Comparison of ENCODE assay signal across 31 mouse cellular contexts in the genomic region with DNA sequence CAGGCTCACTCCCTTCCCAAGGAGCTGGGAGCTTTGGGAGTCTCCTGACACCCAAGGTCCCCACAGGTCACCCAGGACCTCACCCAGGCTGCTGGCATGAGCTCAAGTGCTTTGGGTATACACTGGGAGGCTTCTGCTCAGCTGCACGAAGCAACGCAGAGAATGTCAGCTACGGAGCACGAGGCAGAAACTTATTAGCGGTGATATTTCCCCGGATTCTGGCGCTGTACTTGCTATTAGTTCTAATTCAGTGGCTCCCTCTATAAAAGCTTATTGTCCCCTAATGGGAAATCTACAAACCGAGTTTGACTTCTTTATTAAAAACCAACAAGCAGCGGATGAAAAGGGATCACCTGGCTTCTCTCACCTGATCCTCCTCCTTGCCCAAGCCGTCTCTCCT. TPM values are rescaled to one million over a fixed set of nuclear protein-coding genes. Genes with fewer than 3 reads are reported as not detected.
DNase-seq lines count a peak whose midpoint lies in the region; ATAC-seq and TF ChIP-seq lines count a peak whose summit lies in the region.
"Had no signal": no experiment of that assay in that cellular context is flagged by ENCODE, and none has a peak within 500 bp of the region (broad histone marks: within the 10 kb centered on the region; RNA-seq: fewer than 3 reads in every experiment).

No protein-coding gene starts in this region.

- no peaks in the 10 kb centered on the region; the same call in 1 of the 2 replicates for H3K27me3 ChIP-seq in hindbrain, embryonic 12.5 days
- H3K27me3 ChIP-seq in hindbrain, embryonic 10.5 days (ENCODE audit: insufficient read depth, poor library complexity, severe bottlenecking), result peaks cover 11% of the 10 kb centered on the region
- no peaks in the 10 kb centered on the region for H3K27me3 ChIP-seq in neural tube, embryonic 13.5 days
- H3K27me3 ChIP-seq in hindbrain, postnatal 0 days (ENCODE audit: insufficient read depth, low read length), result no peaks in the 10 kb centered on the region
- H3K27me3 ChIP-seq: liver, embryonic 13.5 days had no signal

- H3K4me2 ChIP-seq in hindbrain, embryonic 12.5 days (replicated peaks), result no peak overlapping the region
- H3K4me2 ChIP-seq in neural tube, embryonic 13.5 days, result peak overlapping the region; percentile 14; the same call in 1 of the 2 replicates
- H3K4me2 ChIP-seq in hindbrain, postnatal 0 days (ENCODE audit: low read depth, low read length), result no peak overlapping the region
- H3K4me2 ChIP-seq: embryonic facial prominence, embryonic 13.5 days; limb, embryonic 15.5 days; liver, embryonic 13.5 days had no signal

- no peak overlapping the region for H3K4me3 ChIP-seq in hindbrain, embryonic 12.5 days
- H3K4me3 ChIP-seq in hindbrain, embryonic 10.5 days, result no peak overlapping the region
- H3K4me3 ChIP-seq in neural tube, embryonic 13.5 days, result no peak overlapping the region
- no peak overlapping the region for H3K4me3 ChIP-seq in hindbrain, postnatal 0 days (ENCODE audit: low read length)
- H3K4me3 ChIP-seq: embryonic facial prominence, embryonic 13.5 days; forebrain, embryonic 10.5 days; limb, embryonic 10.5 days; limb, embryonic 15.5 days; liver, embryonic 13.5 days had no signal

- H3K27ac ChIP-seq in hindbrain, embryonic 12.5 days, result 0 out of 2 replicates have a peak overlapping the region, but pooled peaks have one; percentile 30
- no peak overlapping the region for H3K27ac ChIP-seq in hindbrain, embryonic 10.5 days
- H3K27ac ChIP-seq in neural tube, embryonic 13.5 days (replicated peaks), result peak overlapping the region; percentile 80
- no peak overlapping the region for H3K27ac ChIP-seq in hindbrain, postnatal 0 days
- H3K27ac ChIP-seq: embryonic facial prominence, embryonic 13.5 days; forebrain, embryonic 10.5 days; limb, embryonic 10.5 days; limb, embryonic 15.5 days; liver, embryonic 13.5 days; stomach, postnatal 0 days had no signal

- no peak for DNase-seq in hindbrain, embryonic 10.5 days (ENCODE audit: low spot score)
- DNase-seq in neural tube, embryonic 10.5 days (ENCODE audit: extremely low spot score, low spot score), result no peak
- DNase-seq in hindbrain, postnatal 0 days (ENCODE audit: low spot score), result peak; percentile 57
- peak; percentile 42 for DNase-seq in retina, postnatal 1 day
- DNase-seq in lung, postnatal 25 days (ENCODE audit: low spot score), result no peak
- no peak for DNase-seq in lung, postnatal 4 days
- DNase-seq: adrenal gland, adult 8-10 months; cerebellum, adult 11 months; cerebellum, adult 9-11 months; gastrocnemius, postnatal 14 days; kidney, adult 9 months; kidney, postnatal 10 days; layer of hippocampus, adult 9-11 months; liver, embryonic 13.5 days; lung, adult 18-20 months; right cerebral cortex, postnatal 4 days; thymus, adult 18-20 months; thymus, postnatal 36 days had no signal

- no peak for TF ChIP-seq CTCF in hindbrain, postnatal 0 days (IDR thresholded peaks at IDR 0.05; ENCODE audit: low read depth)

- no peak for ATAC-seq in hindbrain, embryonic 12.5 days (ENCODE audit: low FRiP score)
- peak; percentile 48; the same call in 1 of the 2 replicates for ATAC-seq in neural tube, embryonic 13.5 days (ENCODE audit: low read depth)
- ATAC-seq in hindbrain, postnatal 0 days, result no peak
- ATAC-seq: intestine, postnatal 0 days; lung, postnatal 0 days had no signal

- no peak overlapping the region for H3K9ac ChIP-seq in hindbrain, embryonic 12.5 days
- no peak overlapping the region for H3K9ac ChIP-seq in neural tube, embryonic 13.5 days
- no peak overlapping the region for H3K9ac ChIP-seq in hindbrain, postnatal 0 days (replicated peaks; ENCODE audit: low read length)
- H3K9ac ChIP-seq: embryonic facial prominence, embryonic 13.5 days; limb, embryonic 15.5 days; liver, embryonic 13.5 days had no signal

- H3K4me1 ChIP-seq in hindbrain, embryonic 12.5 days, result peaks cover 15% of the 10 kb centered on the region
- peaks cover 26% of the 10 kb centered on the region for H3K4me1 ChIP-seq in hindbrain, embryonic 10.5 days (replicated peaks)
- H3K4me1 ChIP-seq in neural tube, embryonic 13.5 days (replicated peaks), result peaks cover 18% of the 10 kb centered on the region
- no peaks in the 10 kb centered on the region for H3K4me1 ChIP-seq in hindbrain, postnatal 0 days (ENCODE audit: insufficient read depth, low read length)
- H3K4me1 ChIP-seq: embryonic facial prominence, embryonic 13.5 days; limb, embryonic 10.5 days; limb, embryonic 15.5 days; liver, embryonic 13.5 days had no signal

- H3K9me3 ChIP-seq in hindbrain, embryonic 12.5 days (replicated peaks), result peaks cover 12% of the 10 kb centered on the region
- H3K9me3 ChIP-seq in hindbrain, embryonic 10.5 days, result peaks cover 10% of the 10 kb centered on the region
- peaks cover 11% of the 10 kb centered on the region; the same call in 1 of the 2 replicates for H3K9me3 ChIP-seq in neural tube, embryonic 13.5 days
- H3K9me3 ChIP-seq in hindbrain, postnatal 0 days (ENCODE audit: low read length), result 0 out of 2 replicates have a peak, but pooled peaks cover 3% of the 10 kb centered on the region
- H3K9me3 ChIP-seq: limb, embryonic 10.5 days; liver, embryonic 13.5 days had no signal

- H3K36me3 ChIP-seq in hindbrain, embryonic 12.5 days, result no peaks in the 10 kb centered on the region
- H3K36me3 ChIP-seq in hindbrain, embryonic 10.5 days, result no peaks in the 10 kb centered on the region
- H3K36me3 ChIP-seq in neural tube, embryonic 13.5 days, result 0 out of 2 replicates have a peak, but pooled peaks cover 3% of the 10 kb centered on the region
- H3K36me3 ChIP-seq in hindbrain, postnatal 0 days (ENCODE audit: insufficient read depth, low read length), result no peaks in the 10 kb centered on the region
- H3K36me3 ChIP-seq: embryonic facial prominence, embryonic 13.5 days; forebrain, embryonic 10.5 days; limb, embryonic 10.5 days; limb, embryonic 15.5 days; liver, embryonic 13.5 days had no signal

- WGBS in hindbrain, embryonic 12.5 days, result 51% methylated on average over 10 of the region's 10 CpGs
- WGBS in hindbrain, embryonic 10.5 days, result 69% methylated on average over 10 of the region's 10 CpGs
- 39% methylated on average over 10 of the region's 10 CpGs for WGBS in neural tube, embryonic 13.5 days
- WGBS in hindbrain, postnatal 0 days, result 19% methylated on average over 10 of the region's 10 CpGs

RNA-seq across cellular contexts. Expression of a gene that starts 30.5 kb away (rescaled TPM):
- polyA plus RNA-seq in hindbrain, embryonic 12.5 days (2016; fragmentation: Nextera tagmentation; extraction: Ambion mirVana), result 5.6 and 9.0 TPM in 2 replicates
- polyA plus RNA-seq in hindbrain, embryonic 10.5 days (2016; fragmentation: Nextera tagmentation; extraction: Ambion mirVana), result 6.5 and 10.1 TPM in 2 replicates
- 4.9 and 12.3 TPM in 2 replicates for polyA plus RNA-seq in neural tube, embryonic 13.5 days (2015; fragmentation: Nextera tagmentation; extraction: Ambion mirVana)
- total RNA-seq in hindbrain, postnatal 0 days (2014; rRNA removed), result 2.4 and 19.4 TPM in 2 replicates
- polyA plus RNA-seq in hindbrain, postnatal 0 days (2015; fragmentation: Nextera tagmentation; extraction: Ambion mirVana), result 8.9 and 12.4 TPM in 2 replicates
- total RNA-seq: adrenal gland, adult 8-10 months; common myeloid progenitor, adult 5-6 weeks; granulocyte monocyte progenitor cell, adult 5-6 weeks; heart, postnatal 25 days had no signal
- polyA plus RNA-seq: heart, embryonic 14.5 days; liver, embryonic 13.5 days had no signal

Comparison
In these comparisons a context has a peak if more than half of its experiments do, and no peak if none do; other contexts are left out.
1. H3K27ac ChIP-seq: peak in hindbrain, embryonic 12.5 days (single experiment) and neural tube, embryonic 13.5 days (single experiment); none in hindbrain, embryonic 10.5 days (single experiment) and hindbrain, postnatal 0 days (single experiment).
2. DNase-seq: peak in hindbrain, postnatal 0 days (single experiment) and retina, postnatal 1 day (single experiment); none in hindbrain, embryonic 10.5 days (single experiment), neural tube, embryonic 10.5 days (single experiment), lung, postnatal 25 days (single experiment) and lung, postnatal 4 days (0 of 2).